Mouse (Mus musculus) thymus, adult 2 months (tissue): ENCODE measurements around the gene Zcchc2.

Experiments used
- CTCF ChIP-seq: fragments of 200-500 bp; IDR thresholded peaks from 2 replicates; pipeline ENCODE4 v1.5.1; 2012; ENCODE audit warnings: mild to moderate bottlenecking, control low read depth, low read length, moderate library complexity, borderline replicate concordance; ENCODE audit not compliant: control insufficient read depth, poor library complexity, insufficient read depth; ENCODE audit errors: extremely low read depth
- POLR2A ChIP-seq: fragments of 200-500 bp; IDR thresholded peaks from 2 replicates; pipeline ENCODE4 v1.6.1; 2012; ENCODE audit warnings: mild to moderate bottlenecking, low read length, control low read depth, moderate library complexity; ENCODE audit not compliant: control insufficient read depth, poor library complexity, insufficient read depth; ENCODE audit errors: extremely low read depth

GRCm38 (mm10) chr1:105999802-106000201 is 9.6 kb downstream of the Zcchc2 start:
- TF ChIP-seq CTCF: no peak
- TF ChIP-seq POLR2A: no peak
